Comparison of ENCODE assay signal across 33 mouse cellular contexts in genomic region chr3:36465538-36465937, GRCm38 (mm10). TPM values are rescaled to one million over a fixed set of nuclear protein-coding genes. Genes with fewer than 3 reads are reported as not detected.
DNase-seq lines count a peak whose midpoint lies in the region; ATAC-seq and TF ChIP-seq lines count a peak whose summit lies in the region.
"Had no signal": no experiment of that assay in that cellular context is flagged by ENCODE, and none has a peak within 500 bp of the region (broad histone marks: within the 10 kb centered on the region; RNA-seq: fewer than 3 reads in every experiment).

No protein-coding gene starts in this region.

- H3K4me3 ChIP-seq in liver, postnatal 0 days (ENCODE audit: low read depth, low read length) = no peak overlapping the region
- H3K4me3 ChIP-seq in CH12.LX (replicated peaks in 1 of 3; ENCODE audit: low read depth in 2 of 3, low read length in 2 of 3, poor library complexity in 1 of 3) (no peak overlapping the region), MEL (ENCODE audit: control insufficient read depth in 1 of 2, insufficient read depth in 1 of 2, low read depth in 2 of 2, low read length in 2 of 2) (no peak overlapping the region)
- H3K4me3 ChIP-seq: embryonic facial prominence, embryonic 13.5 days; erythroblast, embryonic 14.5 days; forebrain, embryonic 12.5 days; limb, embryonic 12.5 days; midbrain, embryonic 10.5 days; myocyte; neural tube, embryonic 13.5 days had no signal

- WGBS in liver, postnatal 0 days (ENCODE audit: insufficient replicate concordance) = 48% methylated on average over 7 of the region's 7 CpGs

- H3K4me1 ChIP-seq in liver, postnatal 0 days (ENCODE audit: insufficient read depth) = peaks cover 5% of the 10 kb centered on the region; the same call in 1 of the 2 replicates
- peaks cover 0 to 23% of the 10 kb centered on the region in 2 experiments; a peak in 2 of 4 replicates for H3K4me1 ChIP-seq in CH12.LX (ENCODE audit: control insufficient read depth in 1 of 2, insufficient read depth in 2 of 2)
- H3K4me1 ChIP-seq in MEL (ENCODE audit: control insufficient read depth in 1 of 2, insufficient read depth in 2 of 2, low read length in 2 of 2) = peaks cover 0 to 20% of the 10 kb centered on the region in 2 experiments; a peak in 3 of 4 replicates
- H3K4me1 ChIP-seq: forebrain, embryonic 12.5 days; midbrain, embryonic 10.5 days; neural tube, embryonic 13.5 days had no signal

- no peak for TF ChIP-seq EP300 in liver, postnatal 0 days (IDR thresholded peaks at IDR 0.05; ENCODE audit: low read depth)
- no peak for TF ChIP-seq EP300 in CH12.LX (IDR thresholded peaks at IDR 0.05; ENCODE audit: low read length)
- no peak for TF ChIP-seq EP300 in MEL (IDR thresholded peaks at IDR 0.05; ENCODE audit: low read depth in 1 of 2, low read length in 2 of 2)

- TF ChIP-seq CTCF in liver, postnatal 0 days (IDR thresholded peaks at IDR 0.05; ENCODE audit: low read depth) = no peak
- TF ChIP-seq CTCF in CH12.LX (conservative IDR thresholded peaks at IDR 0.05 in 1 of 2, IDR thresholded peaks at IDR 0.05 in 1 of 2; ENCODE audit: low read depth in 2 of 2, low read length in 2 of 2) = no peak
- TF ChIP-seq CTCF in MEL (IDR thresholded peaks at IDR 0.05 in 2 of 3, conservative IDR thresholded peaks at IDR 0.05 in 1 of 3; ENCODE audit: control insufficient read depth in 1 of 3, insufficient read depth in 1 of 3, low read depth in 2 of 3, low read length in 3 of 3, poor library complexity in 1 of 3, severe bottlenecking in 1 of 3) = no peak

- no peak for TF ChIP-seq RAD21 in CH12.LX (IDR thresholded peaks at IDR 0.05; ENCODE audit: low read depth, low read length)
- TF ChIP-seq RAD21 in MEL (IDR thresholded peaks at IDR 0.05; ENCODE audit: low read depth, low read length) = no peak

- H3K36me3 ChIP-seq in liver, postnatal 0 days (replicated peaks; ENCODE audit: insufficient read depth, low read length) = peaks cover 9% of the 10 kb centered on the region
- H3K36me3 ChIP-seq in CH12.LX (replicated peaks in 1 of 2; ENCODE audit: control insufficient read depth in 1 of 2, insufficient read depth in 1 of 2, low read length in 1 of 2) (peaks cover 0 to 4% of the 10 kb centered on the region in 2 experiments), MEL (ENCODE audit: control insufficient read depth in 1 of 2, insufficient read depth in 2 of 2, low read length in 2 of 2) (peaks cover 0 to 10% of the 10 kb centered on the region in 2 experiments; a peak in 3 of 4 replicates)
- H3K36me3 ChIP-seq: forebrain, embryonic 12.5 days; midbrain, embryonic 10.5 days; neural tube, embryonic 13.5 days had no signal

- H3K9ac ChIP-seq in liver, postnatal 0 days (replicated peaks) = 0 out of 2 replicates have a peak overlapping the region, but pooled peaks have one; percentile 11
- H3K9ac ChIP-seq in CH12.LX (ENCODE audit: insufficient read depth, low read depth) = no peak overlapping the region
- H3K9ac ChIP-seq in MEL (ENCODE audit: control insufficient read depth, low read depth, low read length, poor library complexity, severe bottlenecking) = no peak overlapping the region
- H3K9ac ChIP-seq: embryonic facial prominence, embryonic 13.5 days; forebrain, embryonic 12.5 days; hindbrain, embryonic 14.5 days; limb, embryonic 12.5 days; liver, embryonic 14.5 days; neural tube, embryonic 13.5 days had no signal

- in situ Hi-C loops in CH12.LX (cut with MboI; ENCODE audit: low pct_ligation_motif_present, low pct_unique_long_range_greater_than_20kb, low sequenced_read_pairs) = no loop called here

- H3K9me3 ChIP-seq in liver, postnatal 0 days (ENCODE audit: low read length) = no peaks in the 10 kb centered on the region
- H3K9me3 ChIP-seq in CH12.LX (replicated peaks; ENCODE audit: low read length) (no peaks in the 10 kb centered on the region), MEL (replicated peaks; ENCODE audit: insufficient read depth, low read length) (no peaks in the 10 kb centered on the region)
- H3K9me3 ChIP-seq: embryonic facial prominence, embryonic 13.5 days; forebrain, embryonic 12.5 days; limb, embryonic 12.5 days; midbrain, embryonic 10.5 days; neural tube, embryonic 13.5 days had no signal

- no peak overlapping the region for H3K4me2 ChIP-seq in liver, postnatal 0 days (ENCODE audit: low read depth, low read length)
- H3K4me2 ChIP-seq in CH12.LX (ENCODE audit: insufficient read depth, low read depth, poor library complexity, severe bottlenecking) = no peak overlapping the region
- H3K4me2 ChIP-seq: embryonic facial prominence, embryonic 13.5 days; forebrain, embryonic 12.5 days; hindbrain, embryonic 14.5 days; limb, embryonic 12.5 days; neural tube, embryonic 13.5 days had no signal

- no peak for TF ChIP-seq POLR2A in CH12.LX (IDR thresholded peaks at IDR 0.05; ENCODE audit: low read depth, low read length)
- TF ChIP-seq POLR2A in MEL (IDR thresholded peaks at IDR 0.05; ENCODE audit: control insufficient read depth in 1 of 2, insufficient read depth in 1 of 2, low read depth in 1 of 2, low read length in 2 of 2, poor library complexity in 1 of 2) = no peak

- H3K27me3 ChIP-seq in liver, postnatal 0 days (ENCODE audit: insufficient read depth, low read length) = no peaks in the 10 kb centered on the region
- H3K27me3 ChIP-seq in CH12.LX (replicated peaks) = no peaks in the 10 kb centered on the region
- H3K27me3 ChIP-seq in MEL (ENCODE audit: control insufficient read depth in 1 of 2, insufficient read depth in 2 of 2, low read length in 2 of 2) = no peaks in the 10 kb centered on the region
- H3K27me3 ChIP-seq: embryonic facial prominence, embryonic 13.5 days; forebrain, embryonic 12.5 days; limb, embryonic 12.5 days; neural tube, embryonic 13.5 days had no signal

- dilution Hi-C loops in CH12.LX (cut with MboI; ENCODE audit: extremely low pct_ligation_motif_present, extremely low pct_unique_long_range_greater_than_20kb, low sequenced_read_pairs) = no loop called here

- no peak for ATAC-seq in liver, postnatal 0 days
- ATAC-seq in megakaryocyte progenitor cell, adult 5-6 weeks (replicated peaks; ENCODE audit: poor library complexity) = peak; percentile 73
- ATAC-seq: inflammation-experienced regulatory T-cells, adult 6 months; lung, postnatal 0 days; midbrain, embryonic 16.5 days had no signal

- no peak overlapping the region for H3K27ac ChIP-seq in liver, postnatal 0 days (ENCODE audit: low read depth)
- H3K27ac ChIP-seq in CH12.LX (ENCODE audit: insufficient read depth, low read depth) (no peak overlapping the region), MEL (ENCODE audit: control insufficient read depth, low read depth, low read length) (no peak overlapping the region)
- H3K27ac ChIP-seq: embryonic facial prominence, embryonic 13.5 days; forebrain, embryonic 12.5 days; hindbrain, embryonic 14.5 days; limb, embryonic 12.5 days; liver, embryonic 14.5 days; midbrain, embryonic 10.5 days; neural tube, embryonic 13.5 days had no signal

- H3K79me2 ChIP-seq in CH12.LX (replicated peaks; ENCODE audit: control insufficient read depth, extremely low read depth, insufficient read depth, poor library complexity, severe bottlenecking) (no peaks in the 10 kb centered on the region), MEL (ENCODE audit: control insufficient read depth, insufficient read depth, low read length, poor library complexity) (no peaks in the 10 kb centered on the region)

- DNase-seq in liver, postnatal 0 days = no peak
- DNase-seq in liver = no peak
- DNase-seq in CH12.LX (ENCODE audit: extremely low read depth) = no peak
- peak; percentile 15 for DNase-seq in MEL (ENCODE audit: low read depth, low spot score)
- no peak for DNase-seq in frontal cortex, postnatal 36 days (ENCODE audit: low spot score in 2 of 2)
- DNase-seq in testis, postnatal 14 days (ENCODE audit: low spot score) = no peak
- DNase-seq: adrenal gland, adult 8-10 months; cerebellum, adult 11-12 months; cerebellum, postnatal 25 days; embryo, embryonic 11 days; kidney, adult 18-20 months; kidney, postnatal 4 days; right cerebral cortex, postnatal 4 days; thymus, adult 2 months; thymus, postnatal 4 days had no signal

TF ChIP-seq in CH12.LX, 34 proteins besides CTCF, POLR2A, EP300 and RAD21 (continues in another document):
- 0 out of 2 replicates have a peak, but pooled peaks have one; percentile 47 for TF ChIP-seq MAFK (IDR thresholded peaks at IDR 0.05; ENCODE audit: insufficient replicate concordance, low read length)

TF ChIP-seq in MEL, 35 proteins besides CTCF, POLR2A, EP300 and RAD21 (continues in another document):
- TF ChIP-seq TBP (IDR thresholded peaks at IDR 0.05; ENCODE audit: low read depth, low read length) (no peak), TAL1 (IDR thresholded peaks at IDR 0.05; ENCODE audit: low read length) (no peak)

RNA-seq across cellular contexts. Expression of gene Anxa5, which starts 10.2 kb away (rescaled TPM):
- polyA plus RNA-seq in liver, postnatal 0 days (2015; fragmentation: Nextera tagmentation; extraction: Ambion mirVana) = 54.1 and 59.1 TPM in 2 replicates
- total RNA-seq in CH12.LX (2012; rRNA removed) (38.4 and 43.4 TPM in 2 replicates), CH12.LX (2014; rRNA removed) (30.8 and 35.4 TPM in 2 replicates), MEL (2012; rRNA removed) (40.7 and 42.3 TPM in 2 replicates)
- polyA plus RNA-seq in CH12.LX (2012; ENCODE audit: insufficient read length, low read depth) (45.0 and 47.1 TPM in 2 replicates), MEL (2012; ENCODE audit: insufficient read depth in 1 of 2, insufficient read length in 2 of 2, low read depth in 1 of 2, low replicate concordance in 2 of 2, missing spikeins in 1 of 2) (100 to 1,000 TPM in 1 of 2 experiments, not detected in 1; 111 TPM)
- total RNA-seq in megakaryocyte progenitor cell, adult 5-6 weeks (2015) = 146 and 163 TPM in 2 replicates
- total RNA-seq in megakaryocyte progenitor cell, adult 5-6 weeks (2017) = 86.3 and 113 TPM in 2 replicates

RNA-seq across cellular contexts. Expression of gene 1810062G17Rik, which starts 10.2 kb away (rescaled TPM):
- polyA plus RNA-seq in liver, postnatal 0 days (2015; fragmentation: Nextera tagmentation; extraction: Ambion mirVana) = 1.6 and 1.9 TPM in 2 replicates
- 3.1 and 3.3 TPM in 2 replicates for total RNA-seq in CH12.LX (2012; rRNA removed)
- total RNA-seq in CH12.LX (2014; rRNA removed) = 3.2 and 3.9 TPM in 2 replicates
- polyA plus RNA-seq in CH12.LX (2012; ENCODE audit: insufficient read length, low read depth) = 2.2 and 3.1 TPM in 2 replicates
- 1.0 and 1.5 TPM in 2 replicates for total RNA-seq in MEL (2012; rRNA removed)
- 1 to 10 TPM in 1 of 2 experiments, not detected in 1; 2.3 TPM for polyA plus RNA-seq in MEL (2012; ENCODE audit: insufficient read depth in 1 of 2, insufficient read length in 2 of 2, low read depth in 1 of 2, low replicate concordance in 2 of 2, missing spikeins in 1 of 2)
- total RNA-seq in megakaryocyte progenitor cell, adult 5-6 weeks (2015) = 0.35 and 0.49 TPM in 2 replicates
- 0.21 and 1.4 TPM in 2 replicates for total RNA-seq in megakaryocyte progenitor cell, adult 5-6 weeks (2017)
- total RNA-seq: gastrocnemius, adult 8-10 months had no signal
- polyA plus RNA-seq: erythroblast, embryonic 14.5 days; frontal cortex, adult 2 months had no signal

RNA-seq across cellular contexts. Expression of gene Gm11549, which starts 56.1 kb away (rescaled TPM):
- polyA plus RNA-seq in liver, postnatal 0 days (2015; fragmentation: Nextera tagmentation; extraction: Ambion mirVana) = not detected in 2 replicates
- total RNA-seq in CH12.LX (2012; rRNA removed) (not detected in 2 replicates), CH12.LX (2014; rRNA removed) (not detected in 2 replicates), MEL (2012; rRNA removed) (not detected in 2 replicates)
- polyA plus RNA-seq in CH12.LX (2012; ENCODE audit: insufficient read length, low read depth) (not detected in 2 replicates), MEL (2012; ENCODE audit: insufficient read depth in 1 of 2, insufficient read length in 2 of 2, low read depth in 1 of 2, low replicate concordance in 2 of 2, missing spikeins in 1 of 2) (not detected)
- total RNA-seq in megakaryocyte progenitor cell, adult 5-6 weeks (2015) = not detected in 2 replicates
- total RNA-seq in megakaryocyte progenitor cell, adult 5-6 weeks (2017) = not detected in 2 replicates
- total RNA-seq: adrenal gland, adult 8-10 months; gastrocnemius, adult 8-10 months; heart, adult 8-10 months; heart, postnatal 25 days had no signal
- polyA plus RNA-seq: erythroblast, embryonic 14.5 days; inflammation-experienced regulatory T-cells, adult 6 months; kidney, embryonic 16.5 days; lung, postnatal 0 days; myocyte had no signal
